ENCODE assay signal across 10 mouse cellular contexts in genomic region chr1:168323436-168324108, GRCm38 (mm10).
DNase-seq lines count a peak whose midpoint lies in the region; ATAC-seq lines count a peak whose summit lies in the region.
"Had no signal": no experiment of that assay in that cellular context is flagged by ENCODE, and none has a peak within 500 bp of the region (broad histone marks: within the 10 kb centered on the region; RNA-seq: fewer than 3 reads in every experiment).

No protein-coding gene starts in this region.

- no peak overlapping the region for H3K9ac ChIP-seq in heart, embryonic 15.5 days
- no peak overlapping the region for H3K9ac ChIP-seq in embryonic facial prominence, embryonic 14.5 days (ENCODE audit: low read depth, low read length)
- H3K9ac ChIP-seq in liver, embryonic 11.5 days (ENCODE audit: low read depth, low read length) = no peak overlapping the region
- no peak overlapping the region for H3K9ac ChIP-seq in midbrain, embryonic 15.5 days
- H3K9ac ChIP-seq: embryonic facial prominence, embryonic 13.5 days; kidney, embryonic 15.5 days had no signal

- H3K9me3 ChIP-seq in heart, embryonic 15.5 days (replicated peaks) = no peaks in the 10 kb centered on the region
- no peaks in the 10 kb centered on the region for H3K9me3 ChIP-seq in embryonic facial prominence, embryonic 14.5 days (ENCODE audit: control insufficient read depth, low read length)
- no peaks in the 10 kb centered on the region for H3K9me3 ChIP-seq in liver, embryonic 11.5 days (ENCODE audit: control insufficient read depth, low read length)
- H3K9me3 ChIP-seq in midbrain, embryonic 15.5 days = no peaks in the 10 kb centered on the region
- H3K9me3 ChIP-seq: embryonic facial prominence, embryonic 13.5 days; kidney, embryonic 15.5 days had no signal

- intact Hi-C loops in heart, postnatal 10 days (cut with DNase I) = no loop called here

- H3K4me1 ChIP-seq in heart, embryonic 15.5 days (replicated peaks) = peaks cover 54% of the 10 kb centered on the region
- peaks cover 27% of the 10 kb centered on the region for H3K4me1 ChIP-seq in embryonic facial prominence, embryonic 14.5 days (ENCODE audit: control insufficient read depth, insufficient read depth, low read length)
- peaks cover 25% of the 10 kb centered on the region for H3K4me1 ChIP-seq in liver, embryonic 11.5 days (replicated peaks; ENCODE audit: control insufficient read depth, insufficient read depth, low read length)
- H3K4me1 ChIP-seq in midbrain, embryonic 15.5 days = peaks cover 73% of the 10 kb centered on the region

- 46% methylated on average over 12 of the region's 12 CpGs for WGBS in heart, embryonic 15.5 days
- WGBS in embryonic facial prominence, embryonic 14.5 days = 68% methylated on average over 12 of the region's 12 CpGs
- WGBS in liver, embryonic 11.5 days = 49% methylated on average over 12 of the region's 12 CpGs
- WGBS in midbrain, embryonic 15.5 days = 46% methylated on average over 12 of the region's 12 CpGs

- H3K4me2 ChIP-seq in heart, embryonic 15.5 days = no peak overlapping the region
- H3K4me2 ChIP-seq in embryonic facial prominence, embryonic 14.5 days (ENCODE audit: low read depth, low read length) = no peak overlapping the region
- peak overlapping the region; percentile 19; the same call in 1 of the 2 replicates for H3K4me2 ChIP-seq in liver, embryonic 11.5 days
- no peak overlapping the region for H3K4me2 ChIP-seq in midbrain, embryonic 15.5 days
- H3K4me2 ChIP-seq: embryonic facial prominence, embryonic 13.5 days; kidney, embryonic 15.5 days had no signal

- H3K4me3 ChIP-seq in heart, embryonic 15.5 days = no peak overlapping the region
- no peak overlapping the region for H3K4me3 ChIP-seq in embryonic facial prominence, embryonic 14.5 days (ENCODE audit: low read depth, low read length)
- H3K4me3 ChIP-seq in liver, embryonic 11.5 days (ENCODE audit: low read depth, low read length) = no peak overlapping the region
- H3K4me3 ChIP-seq in midbrain, embryonic 15.5 days = no peak overlapping the region
- H3K4me3 ChIP-seq: embryonic facial prominence, embryonic 13.5 days; kidney, embryonic 15.5 days had no signal

- H3K36me3 ChIP-seq in heart, embryonic 15.5 days = no peaks in the 10 kb centered on the region
- no peaks in the 10 kb centered on the region for H3K36me3 ChIP-seq in embryonic facial prominence, embryonic 14.5 days (ENCODE audit: control insufficient read depth, insufficient read depth, low read length)
- H3K36me3 ChIP-seq in liver, embryonic 11.5 days (ENCODE audit: control insufficient read depth, insufficient read depth, low read length) = no peaks in the 10 kb centered on the region
- no peaks in the 10 kb centered on the region for H3K36me3 ChIP-seq in midbrain, embryonic 15.5 days (replicated peaks)
- H3K36me3 ChIP-seq: embryonic facial prominence, embryonic 13.5 days had no signal

- no peak for DNase-seq in heart, postnatal 10 days
- DNase-seq in embryonic facial prominence, embryonic 14.5 days (ENCODE audit: low spot score) = no peak
- no peak for DNase-seq in liver, embryonic 11.5 days (ENCODE audit: low spot score)
- DNase-seq in urinary bladder, postnatal 36 days (ENCODE audit: low spot score in 2 of 2) = no peak
- DNase-seq in cerebellum, postnatal 14 days = no peak

- no peaks in the 10 kb centered on the region for H3K27me3 ChIP-seq in heart, embryonic 15.5 days
- H3K27me3 ChIP-seq in embryonic facial prominence, embryonic 14.5 days (replicated peaks; ENCODE audit: control insufficient read depth, insufficient read depth, low read length) = no peaks in the 10 kb centered on the region
- no peaks in the 10 kb centered on the region for H3K27me3 ChIP-seq in liver, embryonic 11.5 days (replicated peaks; ENCODE audit: control insufficient read depth, insufficient read depth, low read length)
- H3K27me3 ChIP-seq in midbrain, embryonic 15.5 days (replicated peaks) = no peaks in the 10 kb centered on the region
- H3K27me3 ChIP-seq: embryonic facial prominence, embryonic 13.5 days; kidney, embryonic 15.5 days had no signal

- peak overlapping the region; percentile 34; the same call in 1 of the 2 replicates for H3K27ac ChIP-seq in heart, embryonic 15.5 days
- H3K27ac ChIP-seq in embryonic facial prominence, embryonic 14.5 days (replicated peaks; ENCODE audit: low read depth, low read length) = 0 out of 2 replicates have a peak overlapping the region, but pooled peaks have one; percentile 34
- no peak overlapping the region for H3K27ac ChIP-seq in liver, embryonic 11.5 days (ENCODE audit: low read depth, low read length)
- H3K27ac ChIP-seq in midbrain, embryonic 15.5 days = peak overlapping the region; percentile 72
- H3K27ac ChIP-seq: embryonic facial prominence, embryonic 13.5 days had no signal

- peak; percentile 53; the same call in 1 of the 2 replicates for ATAC-seq in heart, embryonic 15.5 days (replicated peaks; ENCODE audit: insufficient number of reproducible peaks, insufficient read depth, low FRiP score, low read depth)
- no peak for ATAC-seq in embryonic facial prominence, embryonic 14.5 days (ENCODE audit: low read depth)
- peak; percentile 66 for ATAC-seq in liver, embryonic 11.5 days (replicated peaks; ENCODE audit: low FRiP score)
- no peak for ATAC-seq in midbrain, embryonic 15.5 days (replicated peaks)
- ATAC-seq: lung, postnatal 0 days had no signal

Comparison
In these comparisons a context has a peak if more than half of its experiments do, and no peak if none do; other contexts are left out.
1. ATAC-seq: peak in heart, embryonic 15.5 days (single experiment) and liver, embryonic 11.5 days (single experiment); none in embryonic facial prominence, embryonic 14.5 days (single experiment) and midbrain, embryonic 15.5 days (single experiment).